Mouse (Mus musculus): Measurements from ENCODE around the gene Calcrl.
"Not testable (repeated sequence)": the region's sequence is repeated elsewhere in the genome, so short reads cannot be mapped to it uniquely, and the experiment has no call there.

Calcrl gene

GRCm38 (mm10) chr2:84393236-84393635 is 32.0 kb downstream of the Calcrl start:
- in situ Hi-C loops (cut with MboI, MseI): loop anchor here (10.0 kb wide), 1 partner anchor 1268 kb away; no protein-coding TSS in a partner anchor

GRCm38 (mm10) chr2:84389075-84389474 is 36.1 kb downstream of the Calcrl start:
- in situ Hi-C loops (cut with MboI, MseI): no loop called here

GRCm38 (mm10) chr2:84388537-84388936 is 36.7 kb downstream of the Calcrl start:
- in situ Hi-C loops (cut with MboI, MseI): not testable (repeated sequence)

- in situ Hi-C loops (cut with MboI, MseI): no loop called here
Measured at GRCm38 (mm10) chr2:84388023-84388416, 37.2 kb downstream of the Calcrl start.

- in situ Hi-C loops (cut with MboI, MseI): no loop called here
Measured at GRCm38 (mm10) chr2:84387394-84388022, 37.7 kb downstream of the Calcrl start.

GRCm38 (mm10) chr2:84386563-84387393 is 38.4 kb downstream of the Calcrl start:
- in situ Hi-C loops (cut with MboI, MseI): no loop called here

- in situ Hi-C loops (cut with MboI, MseI): no loop called here
Measured at GRCm38 (mm10) chr2:84384911-84385693, 40.1 kb downstream of the Calcrl start.

GRCm38 (mm10) chr2:84383828-84384227 is 41.4 kb downstream of the Calcrl start:
- in situ Hi-C loops (cut with MboI, MseI): no loop called here

- in situ Hi-C loops (cut with MboI, MseI): no loop called here
Measured at GRCm38 (mm10) chr2:84382556-84382955, 42.7 kb downstream of the Calcrl start.

GRCm38 (mm10) chr2:84381997-84382396 is 43.2 kb downstream of the Calcrl start:
- in situ Hi-C loops (cut with MboI, MseI): no loop called here

- in situ Hi-C loops (cut with MboI, MseI): no loop called here
Measured at GRCm38 (mm10) chr2:84380816-84381215, 44.4 kb downstream of the Calcrl start.

GRCm38 (mm10) chr2:84378678-84379077 is 46.5 kb downstream of the Calcrl start:
- in situ Hi-C loops (cut with MboI, MseI): no loop called here

- in situ Hi-C loops (cut with MboI, MseI): no loop called here
Measured at GRCm38 (mm10) chr2:84369256-84369655, 56.0 kb downstream of the Calcrl start.

GRCm38 (mm10) chr2:84366742-84367141 is 58.5 kb downstream of the Calcrl start:
- in situ Hi-C loops (cut with MboI, MseI): no loop called here

- in situ Hi-C loops (cut with MboI, MseI): no loop called here
Measured at GRCm38 (mm10) chr2:84365266-84365665, 59.9 kb downstream of the Calcrl start.

GRCm38 (mm10) chr2:84362779-84363719 is 62.2 kb downstream of the Calcrl start:
- in situ Hi-C loops (cut with MboI, MseI): no loop called here

GRCm38 (mm10) chr2:84358690-84359343 is 66.4 kb downstream of the Calcrl start:
- in situ Hi-C loops (cut with MboI, MseI): no loop called here

- in situ Hi-C loops (cut with MboI, MseI): no loop called here
Measured at GRCm38 (mm10) chr2:84355281-84355680, 69.9 kb downstream of the Calcrl start.

- in situ Hi-C loops (cut with MboI, MseI): no loop called here
Measured at GRCm38 (mm10) chr2:84347376-84347775, 77.8 kb downstream of the Calcrl start.

GRCm38 (mm10) chr2:84343756-84344155 is 81.5 kb downstream of the Calcrl start:
- in situ Hi-C loops (cut with MboI, MseI): no loop called here
